Mouse (Mus musculus): ENCODE data around the gene Enpp1.

The Enpp1 gene

GRCm38 (mm10) chr10:24597789-24598188 is 114.2 kb downstream of the Enpp1 start:
- DNase-seq (ENCODE audit: low spot score in 2 of 2): no peak

GRCm38 (mm10) chr10:24596869-24597339 is 115.1 kb downstream of the Enpp1 start:
- DNase-seq (ENCODE audit: low spot score in 2 of 2): no peak

- no peak for DNase-seq (ENCODE audit: low spot score in 2 of 2)
Observed at GRCm38 (mm10) chr10:24596003-24596868, 115.7 kb downstream of the Enpp1 start.

- no peak for DNase-seq (ENCODE audit: low spot score in 2 of 2)
Observed at GRCm38 (mm10) chr10:24595250-24596002, 116.5 kb downstream of the Enpp1 start, which contains the start of gene Ccn2. Gene Ccn2 (plus strand): TSS chr10:24595442.

GRCm38 (mm10) chr10:24593556-24593955 is 118.4 kb downstream of the Enpp1 start:
- DNase-seq (ENCODE audit: low spot score in 2 of 2): no peak

GRCm38 (mm10) chr10:24592969-24593368 is 119.0 kb downstream of the Enpp1 start:
- no peak for DNase-seq (ENCODE audit: low spot score in 2 of 2)

- no peak for DNase-seq (ENCODE audit: low spot score in 2 of 2)
Observed at GRCm38 (mm10) chr10:24592318-24592717, 119.6 kb downstream of the Enpp1 start.

- DNase-seq (ENCODE audit: low spot score in 2 of 2): no peak
Observed at GRCm38 (mm10) chr10:24591741-24592140, 120.2 kb downstream of the Enpp1 start.

- DNase-seq (ENCODE audit: low spot score in 2 of 2): peak; percentile 63 to 88
Observed at GRCm38 (mm10) chr10:24591136-24591535, 120.8 kb downstream of the Enpp1 start.

- DNase-seq (ENCODE audit: low spot score in 2 of 2): no peak
Observed at GRCm38 (mm10) chr10:24590546-24590945, 121.4 kb downstream of the Enpp1 start.

GRCm38 (mm10) chr10:24589238-24589637 is 122.7 kb downstream of the Enpp1 start:
- DNase-seq (ENCODE audit: low spot score in 2 of 2): no peak

- no peak for DNase-seq (ENCODE audit: low spot score in 2 of 2)
Observed at GRCm38 (mm10) chr10:24588824-24589223, 123.1 kb downstream of the Enpp1 start.
